Mouse (Mus musculus) stomach, embryonic 14.5 days (tissue): ENCODE measurements around the gene Prtg. TPM values are rescaled to one million over a fixed set of nuclear protein-coding genes. Genes with fewer than 3 reads are reported as not detected.

Experiments used
- ATAC-seq: fragments of 200-750 bp; cut with Nextera tagmentation; 2 replicates; pipeline ENCODE4 v1.8.0; 2017; ENCODE audit warnings: low read depth, moderate TSS enrichment; ENCODE audit not compliant: insufficient number of reproducible peaks, insufficient read depth, low FRiP score
- H3K27ac ChIP-seq: fragments of 300-500 bp; sonication (generic); 2 replicates; pipeline ENCODE4 v1.5.1; 2014; ENCODE audit warnings: mild to moderate bottlenecking, low read length, moderate library complexity, mixed read lengths
- H3K27me3 ChIP-seq: fragments of 300-500 bp; sonication (generic); 2 replicates; pipeline ENCODE4 v1.6.1; 2014; ENCODE audit warnings: low read length, control low read depth, mixed read lengths; ENCODE audit not compliant: control insufficient read depth, insufficient read depth
- H3K36me3 ChIP-seq: fragments of 300-500 bp; sonication (generic); 2 replicates; pipeline ENCODE4 v1.6.1; 2014; ENCODE audit warnings: mild to moderate bottlenecking, control low read depth, low read length, moderate library complexity, mixed read lengths; ENCODE audit not compliant: control insufficient read depth, insufficient read depth
- H3K4me1 ChIP-seq: fragments of 300-500 bp; sonication (generic); 2 replicates; pipeline ENCODE4 v1.6.1; 2014; ENCODE audit warnings: low read length, control low read depth, mixed read lengths; ENCODE audit not compliant: control insufficient read depth, insufficient read depth
- H3K4me2 ChIP-seq: fragments of 300-500 bp; sonication (generic); replicated peaks from 2 replicates; pipeline ENCODE4 v1.6.1; 2014; ENCODE audit warnings: low read depth, low read length, control low read depth
- H3K4me3 ChIP-seq: fragments of 300-500 bp; sonication (generic); 2 replicates; pipeline ENCODE4 v1.5.1; 2014; ENCODE audit warnings: low read depth, low read length, control low read depth
- H3K9ac ChIP-seq: fragments of 300-500 bp; sonication (generic); replicated peaks from 2 replicates; pipeline ENCODE4 v1.6.1; 2014; ENCODE audit warnings: low read depth, mild to moderate bottlenecking, control low read depth, low read length, moderate library complexity, mixed read lengths
- H3K9me3 ChIP-seq: fragments of 300-500 bp; sonication (generic); 2 replicates; pipeline ENCODE4 v1.6.1; 2016; ENCODE audit warnings: low read depth, low read length, control low read depth; ENCODE audit not compliant: control insufficient read depth
- WGBS: fragments of 180-500 bp; shearing (Covaris S2); extraction: QIAGEN DNeasy Blood & Tissue Kit; methylation state at CpG from one replicate; pipeline ENCODE4 v1.1.7; 2014; 5-methylcytosine and 5-hydroxymethylcytosine counted together
- polyA plus RNA-seq: library from polyadenylated mRNA; unstranded; fragments of >200 nt; fragmentation: Nextera tagmentation; extraction: Ambion mirVana; gene quantifications from 2 replicates; pipeline ENCODE4 v1.2.1, GENCODE M21; 2014

Prtg gene
- polyA plus RNA-seq, 1 experiment from 2014 or later, result 0.68 TPM

- Histone ChIP-seq H3K27ac (no peak overlapping the region), H3K4me3 (no peak overlapping the region), H3K27me3 (no peaks in the 10 kb centered on the region), H3K9ac (no peak overlapping the region), H3K36me3 (peaks cover 21% of the 10 kb centered on the region), H3K4me2 (no peak overlapping the region), H3K9me3 (peaks cover 4% of the 10 kb centered on the region; the same call in 1 of the 2 replicates), H3K4me1 (no peaks in the 10 kb centered on the region)
- 88% methylated on average over 13 of the region's 13 CpGs for WGBS
- no peak for ATAC-seq
Observed at GRCm38 (mm10) chr9:72944286-72944685, 137.6 kb downstream of the Prtg start.

DNA sequence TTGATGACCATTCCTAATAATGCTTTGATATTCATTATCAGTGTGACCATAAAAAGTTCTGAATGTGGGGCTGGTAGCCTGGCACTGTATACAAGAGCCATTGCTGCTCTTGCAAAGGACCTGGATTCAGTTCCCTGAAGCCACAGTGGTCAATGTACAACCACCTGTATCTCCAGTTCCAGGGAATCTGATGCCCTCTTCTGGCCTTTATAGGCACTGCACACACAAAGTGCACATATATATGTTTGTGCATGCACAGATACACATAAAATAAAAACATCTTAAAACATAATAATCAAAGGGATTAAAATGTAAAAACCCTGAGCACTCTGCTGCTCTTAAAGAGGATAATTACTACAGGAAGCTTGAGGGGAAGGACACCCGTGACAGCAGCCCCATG lies 140.3 kb downstream of the Prtg start:
- Histone ChIP-seq H3K9ac (no peak overlapping the region), H3K27ac (no peak overlapping the region), H3K4me1 (no peaks in the 10 kb centered on the region), H3K36me3 (peaks cover 21% of the 10 kb centered on the region), H3K4me2 (no peak overlapping the region), H3K9me3 (peaks cover 4% of the 10 kb centered on the region; the same call in 1 of the 2 replicates), H3K27me3 (no peaks in the 10 kb centered on the region), H3K4me3 (no peak overlapping the region)
- no peak for ATAC-seq
- 91% methylated on average over 1 of the region's 1 CpGs for WGBS

GRCm38 (mm10) chr9:72949572-72949971 lies 142.9 kb downstream of the Prtg start:
- no peak overlapping the region for H3K4me2 ChIP-seq
- H3K36me3 ChIP-seq, result peaks cover 21% of the 10 kb centered on the region
- peak; percentile 46; the same call in 1 of the 2 replicates for ATAC-seq
- H3K27me3 ChIP-seq, result no peaks in the 10 kb centered on the region
- no peak overlapping the region for H3K9ac ChIP-seq
- H3K4me3 ChIP-seq, result no peak overlapping the region
- H3K27ac ChIP-seq, result no peak overlapping the region
- WGBS, result 43% methylated on average over 7 of the region's 7 CpGs
- H3K4me1 ChIP-seq, result no peaks in the 10 kb centered on the region
- peaks cover 4% of the 10 kb centered on the region; the same call in 1 of the 2 replicates for H3K9me3 ChIP-seq

- H3K9ac ChIP-seq, result no peak overlapping the region
- no peak overlapping the region for H3K4me2 ChIP-seq
- H3K4me3 ChIP-seq, result no peak overlapping the region
- no peaks in the 10 kb centered on the region for H3K27me3 ChIP-seq
- no peak for ATAC-seq
- no peaks in the 10 kb centered on the region for H3K36me3 ChIP-seq
- no peaks in the 10 kb centered on the region for H3K9me3 ChIP-seq
- WGBS, result 56% methylated on average over 2 of the region's 2 CpGs
- H3K27ac ChIP-seq, result no peak overlapping the region
- H3K4me1 ChIP-seq, result no peaks in the 10 kb centered on the region
Observed at GRCm38 (mm10) chr9:72954746-72955145, 148.1 kb downstream of the Prtg start.

GRCm38 (mm10) chr9:72955546-72955945 lies 148.9 kb downstream of the Prtg start:
- Histone ChIP-seq H3K4me1 (no peaks in the 10 kb centered on the region), H3K9ac (no peak overlapping the region), H3K9me3 (no peaks in the 10 kb centered on the region), H3K36me3 (no peaks in the 10 kb centered on the region), H3K4me2 (no peak overlapping the region), H3K4me3 (no peak overlapping the region), H3K27me3 (no peaks in the 10 kb centered on the region), H3K27ac (no peak overlapping the region)
- no peak for ATAC-seq
- 16% methylated on average over 1 of the region's 1 CpGs for WGBS

GRCm38 (mm10) chr9:72958521-72959450 lies 152.1 kb downstream of the Prtg start, which contains the start of the genes Dyx1c1 and Gm44503:
Gene Dyx1c1 (plus strand): TSS chr9:72958785.
Gene Gm44503 (plus strand): TSS chr9:72958852.
- Histone ChIP-seq H3K27me3 (no peaks in the 10 kb centered on the region), H3K4me2 (peak within 1 kb of the TSS; percentile 66), H3K9me3 (no peaks in the 10 kb centered on the region), H3K36me3 (no peaks in the 10 kb centered on the region), H3K4me3 (peak within 1 kb of the TSS; percentile 46), H3K27ac (peak within 1 kb of the TSS; percentile 48; the same call in 1 of the 2 replicates), H3K9ac (peak within 1 kb of the TSS; percentile 48), H3K4me1 (no peaks in the 10 kb centered on the region)
- peak; percentile 87 for ATAC-seq
- 2% methylated on average over 43 of the region's 43 CpGs for WGBS

- Histone ChIP-seq H3K27ac (no peak overlapping the region), H3K36me3 (no peaks in the 10 kb centered on the region)
- 63% methylated on average over 8 of the region's 8 CpGs for WGBS
Observed at GRCm38 (mm10) chr9:72961346-72961745, 154.7 kb downstream of the Prtg start.

DNA sequence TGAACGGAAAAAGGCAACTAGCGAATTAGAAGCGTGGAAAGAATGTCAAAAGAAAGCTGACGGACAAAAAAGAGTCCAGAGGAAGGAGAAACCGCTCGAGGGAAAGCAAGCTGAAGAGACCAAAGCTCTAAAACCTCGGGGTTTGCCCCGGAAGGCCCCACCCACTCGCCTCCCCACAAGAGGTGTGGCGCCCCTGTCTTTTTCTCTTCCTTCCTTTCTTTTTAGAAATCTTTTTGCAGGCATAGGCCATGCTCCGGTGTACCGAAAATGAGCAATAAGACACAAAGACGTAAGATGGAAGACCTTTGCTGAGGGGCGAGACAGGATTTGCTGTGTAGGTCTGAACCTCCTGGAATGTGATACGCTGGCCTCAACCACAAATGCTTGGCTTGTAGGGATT lies 155.3 kb downstream of the Prtg start:
- Histone ChIP-seq H3K9me3 (no peaks in the 10 kb centered on the region), H3K4me1 (no peaks in the 10 kb centered on the region), H3K27me3 (no peaks in the 10 kb centered on the region), H3K4me2 (no peak overlapping the region), H3K36me3 (no peaks in the 10 kb centered on the region), H3K27ac (no peak overlapping the region), H3K9ac (no peak overlapping the region), H3K4me3 (no peak overlapping the region)
- WGBS, result 76% methylated on average over 15 of the region's 15 CpGs
- ATAC-seq, result no peak

More at GRCm38 (mm10) chr9:72961346-72961745, 154.7 kb downstream of the Prtg start:
- Histone ChIP-seq H3K27me3 (no peaks in the 10 kb centered on the region), H3K9ac (no peak overlapping the region), H3K4me1 (no peaks in the 10 kb centered on the region), H3K4me2 (no peak overlapping the region), H3K9me3 (no peaks in the 10 kb centered on the region), H3K4me3 (no peak overlapping the region)
- ATAC-seq, result no peak
